Comparison of ENCODE assay signal across 8 mouse cellular contexts in the genomic region with DNA sequence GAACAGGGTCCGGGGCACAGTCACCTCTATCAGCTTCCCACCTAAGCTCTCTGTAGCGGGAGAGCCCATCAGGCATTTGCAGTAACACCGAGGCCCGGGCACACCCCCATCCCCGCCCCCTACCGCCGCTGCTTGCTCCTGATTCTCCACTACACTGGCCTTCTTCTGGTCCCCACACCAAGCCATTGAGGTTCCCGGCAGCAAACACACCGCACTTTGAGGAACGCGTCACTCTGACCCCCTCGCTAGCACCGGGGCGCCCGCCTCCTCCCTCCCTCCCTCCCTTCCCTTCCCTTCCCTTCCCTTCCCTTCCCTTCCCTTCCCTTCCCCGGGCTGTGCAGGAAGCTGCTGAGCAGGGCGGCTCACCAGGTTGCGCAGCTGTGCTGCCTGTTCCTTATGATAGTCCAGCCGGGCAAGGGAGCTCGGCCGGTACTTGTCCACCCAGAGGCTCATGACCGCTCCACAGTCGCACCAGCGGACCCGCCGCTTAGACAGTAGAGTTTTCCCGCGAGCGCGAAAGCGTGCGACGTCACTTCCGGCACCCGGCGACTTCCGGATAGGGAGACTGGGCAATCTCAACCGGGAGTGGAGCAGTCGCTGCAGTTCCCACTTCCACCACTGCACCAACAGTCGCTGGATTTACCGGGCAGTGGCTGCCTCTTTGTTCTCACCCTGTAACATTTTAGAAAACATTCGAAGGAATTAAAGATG. TPM values are rescaled to one million over a fixed set of nuclear protein-coding genes. Genes with fewer than 3 reads are reported as not detected.
A peak's percentile ranks its signal among the peaks of the same experiment; 100 is the strongest.
DNase-seq lines count a peak whose midpoint lies in the region; ATAC-seq and TF ChIP-seq lines count a peak whose summit lies in the region.

Rfc3 (minus strand) TSS at position 543 of the 711 bp plus-strand sequence.

- peak; percentile 94 for DNase-seq in CH12.LX (ENCODE audit: extremely low read depth)
- DNase-seq in c-Kit-positive CD71-positive TER-119-negative erythroid progenitor cells, embryonic 14.5 days (ENCODE audit: low read depth) = peak; percentile 91
- DNase-seq in forebrain, embryonic 11.5 days (ENCODE audit: low spot score) = peak; percentile 98
- peak; percentile 96 to 99 for DNase-seq in kidney, postnatal 36 days
- DNase-seq in telencephalon, adult 2 months (ENCODE audit: low read depth, low spot score) = peak; percentile 86

- TF ChIP-seq CTCF in CH12.LX (conservative IDR thresholded peaks at IDR 0.05 in 1 of 2, IDR thresholded peaks at IDR 0.05 in 1 of 2; ENCODE audit: low read depth in 2 of 2, low read length in 2 of 2) = peak; percentile 66 to 67

- peak within 1 kb of the TSS; percentile 74 to 86 (median 81) for H3K4me3 ChIP-seq in CH12.LX (replicated peaks in 1 of 3; ENCODE audit: low read depth in 2 of 3, low read length in 2 of 3, poor library complexity in 1 of 3)
- peak within 1 kb of the TSS; percentile 56 for H3K4me3 ChIP-seq in forebrain, embryonic 11.5 days (ENCODE audit: low read depth, low read length)
- peak within 1 kb of the TSS; percentile 80 for H3K4me3 ChIP-seq in heart, embryonic 16.5 days (ENCODE audit: low read length)
- H3K4me3 ChIP-seq in liver, embryonic 15.5 days (replicated peaks) = peak within 1 kb of the TSS; percentile 75
- peak within 1 kb of the TSS; percentile 71 for H3K4me3 ChIP-seq in neural tube, embryonic 12.5 days

- H3K9me3 ChIP-seq in CH12.LX (replicated peaks; ENCODE audit: low read length) = no peaks in the 10 kb centered on the region
- no peaks in the 10 kb centered on the region for H3K9me3 ChIP-seq in forebrain, embryonic 11.5 days (ENCODE audit: control insufficient read depth, low read length)
- H3K9me3 ChIP-seq in heart, embryonic 16.5 days (replicated peaks; ENCODE audit: control insufficient read depth, low read length) = no peaks in the 10 kb centered on the region
- H3K9me3 ChIP-seq in liver, embryonic 15.5 days (replicated peaks) = no peaks in the 10 kb centered on the region
- no peaks in the 10 kb centered on the region for H3K9me3 ChIP-seq in neural tube, embryonic 12.5 days

- H3K4me2 ChIP-seq in CH12.LX (ENCODE audit: insufficient read depth, low read depth, poor library complexity, severe bottlenecking) = peak within 1 kb of the TSS; percentile 99
- H3K4me2 ChIP-seq in forebrain, embryonic 11.5 days (ENCODE audit: low read depth, low read length, severe bottlenecking) = peak within 1 kb of the TSS; percentile 63
- peak within 1 kb of the TSS; percentile 80 for H3K4me2 ChIP-seq in heart, embryonic 16.5 days (ENCODE audit: low read depth, low read length)
- peak within 1 kb of the TSS; percentile 76 for H3K4me2 ChIP-seq in liver, embryonic 15.5 days
- H3K4me2 ChIP-seq in neural tube, embryonic 12.5 days (replicated peaks) = peak within 1 kb of the TSS; percentile 77

- TF ChIP-seq POLR2A in CH12.LX (IDR thresholded peaks at IDR 0.05; ENCODE audit: low read depth, low read length) = peak; percentile 82

- in situ Hi-C loops in CH12.LX (cut with MboI; ENCODE audit: low pct_ligation_motif_present, low pct_unique_long_range_greater_than_20kb, low sequenced_read_pairs) = no loop called here

- peak within 1 kb of the TSS; percentile 36; the same call in 1 of the 2 replicates for H3K27ac ChIP-seq in CH12.LX (ENCODE audit: insufficient read depth, low read depth)
- H3K27ac ChIP-seq in forebrain, embryonic 11.5 days (ENCODE audit: low read depth, low read length) = peak within 1 kb of the TSS; percentile 65; the same call in 1 of the 2 replicates
- peak within 1 kb of the TSS; percentile 75 for H3K27ac ChIP-seq in heart, embryonic 16.5 days (ENCODE audit: low read length)
- H3K27ac ChIP-seq in liver, embryonic 15.5 days (replicated peaks) = peak within 1 kb of the TSS; percentile 76
- peak within 1 kb of the TSS; percentile 66; the same call in 1 of the 2 replicates for H3K27ac ChIP-seq in neural tube, embryonic 12.5 days

- H3K36me3 ChIP-seq in CH12.LX (replicated peaks in 1 of 2; ENCODE audit: control insufficient read depth in 1 of 2, insufficient read depth in 1 of 2, low read length in 1 of 2) = peaks cover 25 to 39% of the 10 kb centered on the region in 2 experiments
- peaks cover 11% of the 10 kb centered on the region; the same call in 1 of the 2 replicates for H3K36me3 ChIP-seq in forebrain, embryonic 11.5 days (ENCODE audit: control insufficient read depth, insufficient read depth, low read length)
- peaks cover 24% of the 10 kb centered on the region for H3K36me3 ChIP-seq in heart, embryonic 16.5 days (ENCODE audit: control insufficient read depth, insufficient read depth)
- H3K36me3 ChIP-seq in liver, embryonic 15.5 days (replicated peaks) = peaks cover 38% of the 10 kb centered on the region
- peaks cover 32% of the 10 kb centered on the region for H3K36me3 ChIP-seq in neural tube, embryonic 12.5 days

- WGBS in forebrain, embryonic 11.5 days = under 1% methylated on average over 40 of the region's 42 CpGs
- under 1% methylated on average over 40 of the region's 42 CpGs for WGBS in heart, embryonic 16.5 days
- under 1% methylated on average over 41 of the region's 42 CpGs for WGBS in liver, embryonic 15.5 days (ENCODE audit: insufficient replicate concordance)
- 1% methylated on average over 42 of the region's 42 CpGs for WGBS in neural tube, embryonic 12.5 days

- peaks cover 7% of the 10 kb centered on the region for H3K79me2 ChIP-seq in CH12.LX (replicated peaks; ENCODE audit: control insufficient read depth, extremely low read depth, insufficient read depth, poor library complexity, severe bottlenecking)

- ATAC-seq in forebrain, embryonic 11.5 days (replicated peaks; ENCODE audit: low FRiP score) = peak; percentile 99
- ATAC-seq in heart, embryonic 16.5 days (replicated peaks; ENCODE audit: extremely low read depth, insufficient read depth, low FRiP score) = peak; percentile 98
- ATAC-seq in liver, embryonic 15.5 days (ENCODE audit: insufficient read depth) = peak; percentile 96
- ATAC-seq in neural tube, embryonic 12.5 days (ENCODE audit: low FRiP score, low read depth) = peak; percentile 99

- peaks cover 6 to 11% of the 10 kb centered on the region in 2 experiments; a peak in 2 of 4 replicates for H3K4me1 ChIP-seq in CH12.LX (ENCODE audit: control insufficient read depth in 1 of 2, insufficient read depth in 2 of 2)
- 0 out of 2 replicates have a peak, but pooled peaks cover 3% of the 10 kb centered on the region for H3K4me1 ChIP-seq in forebrain, embryonic 11.5 days (replicated peaks; ENCODE audit: control insufficient read depth, insufficient read depth, low read length)
- H3K4me1 ChIP-seq in heart, embryonic 16.5 days (ENCODE audit: control insufficient read depth, insufficient read depth, low read length) = peaks cover 4% of the 10 kb centered on the region
- peaks cover 15% of the 10 kb centered on the region for H3K4me1 ChIP-seq in liver, embryonic 15.5 days (replicated peaks)
- peaks cover 8% of the 10 kb centered on the region for H3K4me1 ChIP-seq in neural tube, embryonic 12.5 days

- TF ChIP-seq RAD21 in CH12.LX (IDR thresholded peaks at IDR 0.05; ENCODE audit: low read depth, low read length) = peak; percentile 21

- peak within 1 kb of the TSS; percentile 69 for H3K9ac ChIP-seq in CH12.LX (ENCODE audit: insufficient read depth, low read depth)
- H3K9ac ChIP-seq in forebrain, embryonic 11.5 days (ENCODE audit: low read length) = peak within 1 kb of the TSS; percentile 75
- H3K9ac ChIP-seq in heart, embryonic 16.5 days (ENCODE audit: low read length) = peak within 1 kb of the TSS; percentile 76
- peak within 1 kb of the TSS; percentile 70 for H3K9ac ChIP-seq in liver, embryonic 15.5 days
- peak within 1 kb of the TSS; percentile 71 for H3K9ac ChIP-seq in neural tube, embryonic 12.5 days

- H3K27me3 ChIP-seq in CH12.LX (replicated peaks) = no peaks in the 10 kb centered on the region
- H3K27me3 ChIP-seq in forebrain, embryonic 11.5 days (ENCODE audit: control insufficient read depth, insufficient read depth, low read length) = no peaks in the 10 kb centered on the region
- no peaks in the 10 kb centered on the region for H3K27me3 ChIP-seq in heart, embryonic 16.5 days (ENCODE audit: control insufficient read depth, insufficient read depth, low read length)
- H3K27me3 ChIP-seq in liver, embryonic 15.5 days = no peaks in the 10 kb centered on the region
- H3K27me3 ChIP-seq in neural tube, embryonic 12.5 days (replicated peaks) = no peaks in the 10 kb centered on the region

- no peak for TF ChIP-seq EP300 in CH12.LX (IDR thresholded peaks at IDR 0.05; ENCODE audit: low read length)

- dilution Hi-C loops in CH12.LX (cut with MboI; ENCODE audit: extremely low pct_ligation_motif_present, extremely low pct_unique_long_range_greater_than_20kb, low sequenced_read_pairs) = no loop called here

TF ChIP-seq in CH12.LX, 34 proteins besides CTCF, POLR2A, EP300 and RAD21 (continues in another document):
- TF ChIP-seq SIN3A (IDR thresholded peaks at IDR 0.05; ENCODE audit: low read length) = peak; percentile 94
- TF ChIP-seq MXI1 (IDR thresholded peaks at IDR 0.05; ENCODE audit: low read depth, low read length) = peak; percentile 55; the same call in 1 of the 2 replicates
- TF ChIP-seq NELFE (IDR thresholded peaks at IDR 0.05; ENCODE audit: low read depth, low read length) = peak; percentile 82
- TF ChIP-seq JUND (conservative IDR thresholded peaks at IDR 0.05; ENCODE audit: low read depth, low read length) = no peak
- TF ChIP-seq IRF4 (IDR thresholded peaks at IDR 0.05; ENCODE audit: low read depth, low read length) = peak; percentile 67; the same call in 1 of the 2 replicates
- TF ChIP-seq ZMIZ1 (IDR thresholded peaks at IDR 0.05; ENCODE audit: low read depth, low read length) = peak; percentile 46; the same call in 1 of the 2 replicates
- TF ChIP-seq TCF12 (IDR thresholded peaks at IDR 0.05; ENCODE audit: low read depth, low read length) = peak; percentile 66
- peak; percentile 71; the same call in 1 of the 2 replicates for TF ChIP-seq MAX (IDR thresholded peaks at IDR 0.05; ENCODE audit: low read length)
- TF ChIP-seq ZC3H11A (IDR thresholded peaks at IDR 0.05; ENCODE audit: low read depth, low read length) = no peak
- TF ChIP-seq USF1 (IDR thresholded peaks at IDR 0.05; ENCODE audit: low read depth, low read length) = no peak
- TF ChIP-seq E2F4 (IDR thresholded peaks at IDR 0.05; ENCODE audit: insufficient replicate concordance, low read depth, low read length) = peak; percentile 100
- peak; percentile 96 for TF ChIP-seq ELF1 (IDR thresholded peaks at IDR 0.05; ENCODE audit: low read depth, low read length)
- peak; percentile 85 for TF ChIP-seq KAT2A (IDR thresholded peaks at IDR 0.05; ENCODE audit: insufficient replicate concordance, low read length)

RNA-seq across cellular contexts. Expression of gene Rfc3, which starts in this region (rescaled TPM):
- total RNA-seq in CH12.LX (2012; rRNA removed) (53.3 and 74.5 TPM in 2 replicates), CH12.LX (2014; rRNA removed) (87.9 and 95.7 TPM in 2 replicates)
- 66.9 and 81.2 TPM in 2 replicates for polyA plus RNA-seq in CH12.LX (2012; ENCODE audit: insufficient read length, low read depth)
- 152 and 157 TPM in 2 replicates for polyA plus RNA-seq in forebrain, embryonic 11.5 days (2014; fragmentation: Nextera tagmentation; extraction: Ambion mirVana)
- polyA plus RNA-seq in heart, embryonic 16.5 days (2015; fragmentation: Nextera tagmentation; extraction: Ambion mirVana) = 42.9 and 53.4 TPM in 2 replicates
- polyA plus RNA-seq in liver, embryonic 15.5 days (2015; fragmentation: Nextera tagmentation; extraction: Ambion mirVana) = 42.2 and 44.5 TPM in 2 replicates
- 84.5 and 88.4 TPM in 2 replicates for polyA plus RNA-seq in neural tube, embryonic 12.5 days (2016; fragmentation: Nextera tagmentation; extraction: Ambion mirVana)

Comparison
In these comparisons a context has a peak if more than half of its experiments do, and no peak if none do; other contexts are left out.
1. Peak in every context shown above with its lines: DNase-seq, ATAC-seq, H3K4me3 ChIP-seq and H3K27ac ChIP-seq.